Mouse (Mus musculus) myocyte (in vitro differentiated cells): ENCODE results near the gene Bmper. TPM values are rescaled to one million over a fixed set of nuclear protein-coding genes. Genes with fewer than 3 reads are reported as not detected.

Experiments
- H3K27me3 ChIP-seq: one replicate; pipeline ENCODE4 v1.6.1; 2011; ENCODE audit not compliant: control insufficient read depth, insufficient read depth, insufficient read length
- H3K36me3 ChIP-seq: one replicate; pipeline ENCODE4 v1.6.1; 2011; ENCODE audit not compliant: control insufficient read depth, insufficient read depth
- H3K4me2 ChIP-seq: one replicate; pipeline ENCODE4 v1.6.1; 2011; ENCODE audit warnings: low read depth, control low read depth
- H3K4me3 ChIP-seq: one replicate; pipeline ENCODE4 v1.5.1; 2011; ENCODE audit warnings: mild to moderate bottlenecking, control low read depth, moderate library complexity
- H3K79me2 ChIP-seq: one replicate; pipeline ENCODE4 v1.6.1; 2011; ENCODE audit not compliant: control insufficient read depth, insufficient read depth
- H3ac ChIP-seq: one replicate; pipeline ENCODE4 v1.6.1; 2011; ENCODE audit not compliant: control insufficient read depth, insufficient read length
- CEBPB ChIP-seq: IDR thresholded peaks from 2 replicates; pipeline ENCODE4 v1.6.1; 2011; ENCODE audit warnings: mild to moderate bottlenecking, moderate library complexity; ENCODE audit not compliant: poor library complexity, insufficient read depth, severe bottlenecking
- E2F4 ChIP-seq: IDR thresholded peaks from one replicate; pipeline ENCODE4 v1.6.1; 2011; ENCODE audit warnings: mild to moderate bottlenecking, control low read depth, moderate library complexity; ENCODE audit not compliant: insufficient read depth
- MAX ChIP-seq: IDR thresholded peaks from one replicate; pipeline ENCODE4 v1.6.1; 2011; ENCODE audit warnings: low read depth, mild to moderate bottlenecking, control low read depth
- MYOD1 ChIP-seq, 3 experiments: IDR thresholded peaks; one replicate each; pipeline ENCODE4 v1.6.1; 2011; ENCODE audit warnings: control low read depth in 2 of 3, low read depth in 2 of 3, mild to moderate bottlenecking in 2 of 3, moderate library complexity in 1 of 3; ENCODE audit not compliant: insufficient read length in 2 of 3, control insufficient read depth in 1 of 3
- MYOG ChIP-seq, 3 experiments: IDR thresholded peaks; one replicate each; pipeline ENCODE4 v1.6.1; 2011; ENCODE audit warnings: control low read depth in 2 of 3, low read depth in 2 of 3, mild to moderate bottlenecking in 2 of 3; ENCODE audit not compliant: insufficient read length in 2 of 3, control insufficient read depth in 1 of 3, insufficient read depth in 1 of 3
- POLR2A ChIP-seq: IDR thresholded peaks from one replicate; pipeline ENCODE4 v1.6.1; 2011; ENCODE audit warnings: low read depth, mild to moderate bottlenecking, control low read depth, moderate library complexity; ENCODE audit not compliant: insufficient read length
- POLR2AphosphoS2 ChIP-seq: IDR thresholded peaks from one replicate; pipeline ENCODE4 v1.6.1; 2011; ENCODE audit warnings: low read depth, control low read depth; ENCODE audit not compliant: insufficient read length
- REST ChIP-seq: IDR thresholded peaks from one replicate; pipeline ENCODE4 v1.6.1; 2011; ENCODE audit warnings: mild to moderate bottlenecking, control low read depth, moderate library complexity; ENCODE audit not compliant: insufficient read depth, insufficient read length
- SRF ChIP-seq: IDR thresholded peaks from one replicate; pipeline ENCODE4 v1.6.1; 2011; ENCODE audit warnings: low read depth; ENCODE audit not compliant: control insufficient read depth, insufficient read length
- TCF12 ChIP-seq: IDR thresholded peaks from one replicate; pipeline ENCODE4 v1.6.1; 2011; ENCODE audit warnings: mild to moderate bottlenecking, control low read depth; ENCODE audit not compliant: poor library complexity, insufficient read depth, severe bottlenecking
- TCF3 ChIP-seq: IDR thresholded peaks from one replicate; pipeline ENCODE4 v1.6.1; 2011; ENCODE audit warnings: low read depth, control low read depth; ENCODE audit not compliant: insufficient read length
- USF1 ChIP-seq: IDR thresholded peaks from one replicate; pipeline ENCODE4 v1.6.1; 2011; ENCODE audit warnings: low read depth, mild to moderate bottlenecking, control low read depth, moderate library complexity
- polyA plus RNA-seq: library from polyadenylated mRNA; unstranded; fragments of >200 nt; fragmentation: generic; extraction: Trizol; gene quantifications from one replicate; pipeline ENCODE4 v1.2.1, GENCODE M21; 2012; ENCODE audit warnings: missing spikeins

Bmper gene
- polyA plus RNA-seq, 1 experiment, result 2.2 TPM

DNA sequence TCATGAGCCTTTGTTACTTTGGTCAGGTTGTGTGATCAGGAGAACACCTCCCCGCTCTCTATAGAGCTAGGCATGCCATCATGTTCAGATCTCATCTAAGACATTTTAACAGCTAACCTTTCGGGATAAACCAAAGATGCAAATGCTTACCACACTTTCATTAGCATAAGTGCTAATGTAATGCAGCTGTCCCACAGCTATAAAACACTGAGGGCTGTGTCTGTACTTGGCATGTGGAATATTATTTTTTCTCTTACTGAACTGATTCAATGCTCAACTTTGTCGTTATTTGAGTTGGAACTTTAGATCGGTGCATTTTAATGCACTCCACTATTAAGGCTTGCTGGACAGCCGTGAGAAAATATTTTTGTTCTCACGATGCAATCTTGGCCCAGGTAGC lies 30.7 kb downstream of the Bmper start:
- Histone ChIP-seq H3K36me3 (no peaks in the 10 kb centered on the region), H3ac (no peak overlapping the region), H3K4me3 (no peak overlapping the region), H3K79me2 (no peaks in the 10 kb centered on the region), H3K4me2 (no peak overlapping the region), H3K27me3 (no peaks in the 10 kb centered on the region)
- no peak for TF ChIP-seq MAX
- TF ChIP-seq E2F4, result no peak
- TF ChIP-seq TCF3, result no peak
- TF ChIP-seq REST, result no peak
- no peak for TF ChIP-seq POLR2A
- no peak for TF ChIP-seq MYOD1 (IDR thresholded peaks at IDR 0.05; ENCODE audit: control insufficient read depth in 1 of 3, insufficient read length in 2 of 3, low read depth in 2 of 3)
- TF ChIP-seq CEBPB, result no peak
- TF ChIP-seq MYOG (IDR thresholded peaks at IDR 0.05; ENCODE audit: control insufficient read depth in 1 of 3, insufficient read depth in 1 of 3, insufficient read length in 2 of 3, low read depth in 2 of 3), result no peak
- no peak for TF ChIP-seq SRF
- no peak for TF ChIP-seq USF1
- no peak for TF ChIP-seq POLR2AphosphoS2
- TF ChIP-seq TCF12, result no peak

DNA sequence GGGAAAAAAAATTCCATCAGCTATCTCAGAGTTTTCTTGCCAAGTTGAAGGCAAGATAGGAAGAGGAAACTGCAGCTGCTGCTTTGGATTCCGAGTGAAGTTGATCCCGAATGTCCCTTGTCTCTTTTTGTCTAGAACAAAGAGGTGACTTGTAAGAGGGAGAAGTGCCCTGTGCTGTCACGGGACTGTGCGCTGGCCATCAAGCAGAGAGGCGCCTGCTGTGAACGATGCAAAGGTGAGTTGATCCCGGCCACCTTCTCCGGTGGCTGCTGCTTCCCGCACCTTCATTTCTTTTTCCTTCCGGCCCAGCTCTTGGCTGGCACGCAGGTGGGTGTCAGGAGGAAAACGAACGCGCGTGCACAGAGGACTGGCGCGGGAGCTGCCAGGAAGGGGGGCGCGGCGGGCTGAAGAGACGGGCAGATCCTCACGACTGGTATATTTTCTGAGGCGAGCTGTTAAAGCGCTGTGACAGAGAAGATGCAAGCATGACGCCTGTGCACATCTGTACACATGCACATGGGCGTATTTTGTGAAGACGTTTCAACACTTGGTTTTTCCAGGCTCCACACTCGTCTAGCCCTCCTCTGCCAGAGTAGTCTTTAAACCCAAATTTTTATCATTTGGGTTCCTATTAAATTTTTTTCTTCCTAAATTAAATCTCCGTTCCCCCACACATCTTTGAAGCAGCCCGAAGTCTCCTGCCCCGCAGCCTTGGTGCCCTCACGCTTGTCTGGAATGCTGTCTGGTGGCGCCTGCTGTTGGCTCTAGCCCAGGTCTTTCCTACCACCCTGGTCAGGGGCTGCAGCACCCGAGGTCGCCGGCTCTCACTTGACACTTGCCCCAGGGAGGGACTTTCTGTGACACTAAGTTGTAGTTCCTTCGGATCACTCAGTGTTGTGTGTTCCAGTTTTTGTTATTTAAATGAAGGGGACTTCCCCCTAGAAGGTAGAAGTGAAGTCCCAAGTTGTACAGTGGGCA lies 31.6 kb downstream of the Bmper start:
- H3K79me2 ChIP-seq, result no peaks in the 10 kb centered on the region
- no peak for TF ChIP-seq MAX
- no peak for TF ChIP-seq TCF3
- no peak for TF ChIP-seq POLR2A
- no peak for TF ChIP-seq USF1
- H3K36me3 ChIP-seq, result no peaks in the 10 kb centered on the region
- H3K27me3 ChIP-seq, result no peaks in the 10 kb centered on the region
- no peak overlapping the region for H3K4me2 ChIP-seq
- H3ac ChIP-seq, result no peak overlapping the region
- no peak overlapping the region for H3K4me3 ChIP-seq

DNA sequence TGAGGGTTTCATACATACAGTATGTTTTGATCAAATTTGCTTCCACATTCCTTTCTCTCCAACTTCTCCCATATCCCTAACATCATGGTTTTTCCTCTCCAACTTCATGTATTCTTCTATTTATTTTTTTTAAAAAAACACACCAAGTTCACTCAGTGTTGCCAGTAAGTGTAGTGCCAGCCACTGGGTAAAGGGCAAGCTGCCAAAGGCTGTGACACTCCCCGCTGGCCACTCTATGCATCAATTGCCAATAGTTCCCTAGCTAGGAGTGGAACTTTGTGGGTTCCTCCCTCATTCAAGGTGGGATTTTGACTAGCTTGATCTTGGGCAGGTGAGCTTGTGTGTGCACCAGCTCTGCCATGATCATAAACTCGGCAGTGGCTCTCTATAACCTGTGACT lies 33.0 kb downstream of the Bmper start:
- H3K79me2 ChIP-seq, result no peaks in the 10 kb centered on the region

DNA sequence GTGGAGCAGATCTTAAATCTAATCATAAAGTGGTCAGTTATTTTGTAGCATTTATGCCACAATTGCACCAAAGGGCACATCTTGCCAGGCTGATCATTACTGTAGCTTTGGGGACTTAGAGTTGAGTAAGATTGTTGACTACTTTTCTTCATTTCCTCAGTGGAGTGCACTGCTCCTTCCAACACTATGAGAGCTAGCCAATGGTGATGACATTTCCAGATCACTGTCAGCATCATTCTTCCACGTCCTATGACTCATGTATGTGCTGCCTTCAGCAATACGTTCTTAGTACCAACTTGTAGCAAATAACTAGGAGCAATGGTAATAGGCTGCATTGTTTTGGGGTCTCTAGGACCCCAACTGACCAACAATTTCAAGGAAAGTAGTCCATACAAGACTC lies 33.7 kb downstream of the Bmper start:
- no peak for TF ChIP-seq MYOG (IDR thresholded peaks at IDR 0.05; ENCODE audit: control insufficient read depth in 1 of 3, insufficient read depth in 1 of 3, insufficient read length in 2 of 3, low read depth in 2 of 3)
- TF ChIP-seq E2F4, result no peak
- no peak for TF ChIP-seq USF1
- no peak for TF ChIP-seq MAX
- TF ChIP-seq TCF3, result no peak
- TF ChIP-seq SRF, result no peak
- TF ChIP-seq TCF12, result no peak
- TF ChIP-seq REST, result no peak
- no peak for TF ChIP-seq CEBPB
- no peak for TF ChIP-seq MYOD1 (IDR thresholded peaks at IDR 0.05; ENCODE audit: control insufficient read depth in 1 of 3, insufficient read length in 2 of 3, low read depth in 2 of 3)
- no peak for TF ChIP-seq POLR2AphosphoS2
- Histone ChIP-seq H3K27me3 (no peaks in the 10 kb centered on the region), H3ac (no peak overlapping the region), H3K36me3 (no peaks in the 10 kb centered on the region), H3K4me2 (no peak overlapping the region), H3K4me3 (no peak overlapping the region), H3K79me2 (no peaks in the 10 kb centered on the region)

More for the DNA sequence above, 33.0 kb downstream of the Bmper start:
- Histone ChIP-seq H3ac (no peak overlapping the region), H3K36me3 (no peaks in the 10 kb centered on the region), H3K4me2 (no peak overlapping the region), H3K4me3 (no peak overlapping the region), H3K27me3 (no peaks in the 10 kb centered on the region)
- TF ChIP-seq USF1 (no peak), TCF12 (no peak), MAX (no peak)

DNA sequence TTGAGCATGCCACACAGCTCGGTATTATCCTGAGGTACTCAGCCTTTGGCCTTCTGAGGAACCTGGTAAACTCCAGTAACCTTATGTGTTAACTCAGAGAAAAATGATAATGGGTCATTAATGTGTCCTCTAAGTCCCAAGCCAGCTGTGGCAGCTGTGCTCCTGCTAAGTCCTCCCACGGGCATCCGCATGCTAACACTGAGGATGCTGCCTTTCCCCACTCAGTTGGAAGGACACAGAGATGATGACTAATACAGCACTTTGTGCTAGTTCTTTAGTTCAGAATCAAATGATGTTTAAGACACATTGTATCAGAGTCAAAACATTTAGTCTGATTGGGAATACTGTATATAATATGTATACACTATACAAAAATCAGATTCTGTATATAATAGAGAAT lies 39.0 kb downstream of the Bmper start:
- H3ac ChIP-seq, result no peak overlapping the region

More for the DNA sequence above, 39.0 kb downstream of the Bmper start:
- no peaks in the 10 kb centered on the region for H3K79me2 ChIP-seq
- no peak for TF ChIP-seq REST
- TF ChIP-seq MYOD1 (IDR thresholded peaks at IDR 0.05; ENCODE audit: control insufficient read depth in 1 of 3, insufficient read length in 2 of 3, low read depth in 2 of 3), result no peak
- TF ChIP-seq MYOG (IDR thresholded peaks at IDR 0.05; ENCODE audit: control insufficient read depth in 1 of 3, insufficient read depth in 1 of 3, insufficient read length in 2 of 3, low read depth in 2 of 3), result no peak
- TF ChIP-seq MAX, result no peak
- TF ChIP-seq SRF, result no peak
- TF ChIP-seq CEBPB, result no peak
- TF ChIP-seq USF1, result no peak
- TF ChIP-seq TCF3, result no peak
- no peak for TF ChIP-seq E2F4
- TF ChIP-seq POLR2AphosphoS2, result no peak
- TF ChIP-seq POLR2A, result no peak
- TF ChIP-seq TCF12, result no peak
- H3K27me3 ChIP-seq, result no peaks in the 10 kb centered on the region
- no peaks in the 10 kb centered on the region for H3K36me3 ChIP-seq
- no peak overlapping the region for H3K4me3 ChIP-seq
- no peak overlapping the region for H3K4me2 ChIP-seq
